Mouse (Mus musculus) neural tube, embryonic 15.5 days (tissue): Measurements from ENCODE around the gene Ehbp1l1. TPM values are rescaled to one million over a fixed set of nuclear protein-coding genes. Genes with fewer than 3 reads are reported as not detected.

Experiments used
- ATAC-seq: fragments of 200-750 bp; cut with Nextera tagmentation; 2 replicates; pipeline ENCODE4 v1.8.0; 2017; ENCODE audit warnings: mild to moderate bottlenecking, moderate TSS enrichment, moderate library complexity; ENCODE audit not compliant: low FRiP score
- H3K27ac ChIP-seq: fragments of 300-500 bp; sonication (generic); replicated peaks from 2 replicates; pipeline ENCODE4 v1.5.1; 2015; ENCODE audit warnings: mild to moderate bottlenecking, inconsistent platforms
- H3K27me3 ChIP-seq: fragments of 300-500 bp; sonication (generic); replicated peaks from 2 replicates; pipeline ENCODE4 v1.6.1; 2015; ENCODE audit warnings: inconsistent platforms
- H3K36me3 ChIP-seq: fragments of 300-500 bp; sonication (generic); 2 replicates; pipeline ENCODE4 v1.6.1; 2015; ENCODE audit warnings: inconsistent platforms
- H3K4me1 ChIP-seq: fragments of 300-500 bp; sonication (generic); 2 replicates; pipeline ENCODE4 v1.6.1; 2015; ENCODE audit warnings: inconsistent platforms
- H3K4me2 ChIP-seq: fragments of 300-500 bp; sonication (generic); 2 replicates; pipeline ENCODE4 v1.6.1; 2015; ENCODE audit warnings: inconsistent platforms, mild to moderate bottlenecking, moderate library complexity
- H3K4me3 ChIP-seq: fragments of 300-500 bp; sonication (generic); replicated peaks from 2 replicates; pipeline ENCODE4 v1.5.1; 2015; ENCODE audit warnings: mild to moderate bottlenecking, inconsistent platforms
- H3K9ac ChIP-seq: fragments of 300-500 bp; sonication (generic); replicated peaks from 2 replicates; pipeline ENCODE4 v1.6.1; 2015; ENCODE audit warnings: mild to moderate bottlenecking, inconsistent platforms
- H3K9me3 ChIP-seq: fragments of 300-500 bp; sonication (generic); replicated peaks from 2 replicates; pipeline ENCODE4 v1.6.1; 2016; ENCODE audit warnings: inconsistent platforms
- WGBS: fragments of 180-500 bp; shearing (Covaris S2); methylation state at CpG from one replicate; pipeline ENCODE4 v1.1.7; 2015; ENCODE audit warnings: mixed read lengths; 5-methylcytosine and 5-hydroxymethylcytosine counted together
- polyA plus RNA-seq: library from polyadenylated mRNA; unstranded; fragments of >200 nt; fragmentation: Nextera tagmentation; extraction: Ambion mirVana; gene quantifications from 2 replicates; pipeline ENCODE4 v1.2.1, GENCODE M21; 2015

The Ehbp1l1 gene
- polyA plus RNA-seq, 1 experiment from 2014 or later, result 15.9 TPM

- H3K4me3 ChIP-seq, result no peak overlapping the region
- WGBS, result 62% methylated on average over 10 of the region's 10 CpGs
- H3K4me1 ChIP-seq, result peaks cover 30% of the 10 kb centered on the region
- no peaks in the 10 kb centered on the region for H3K27me3 ChIP-seq
- no peak overlapping the region for H3K9ac ChIP-seq
- peaks cover 53% of the 10 kb centered on the region for H3K36me3 ChIP-seq
- H3K9me3 ChIP-seq, result no peaks in the 10 kb centered on the region
- no peak overlapping the region for H3K4me2 ChIP-seq
- 0 out of 2 replicates have a peak, but pooled peaks have one; percentile 10 for ATAC-seq
- no peak overlapping the region for H3K27ac ChIP-seq
Observed at GRCm38 (mm10) chr19:5716955-5717354, 9.2 kb downstream of the Ehbp1l1 start.

- Histone ChIP-seq H3K9ac (peak overlapping the region; percentile 11; the same call in 1 of the 2 replicates), H3K4me1 (peaks cover 33% of the 10 kb centered on the region), H3K36me3 (peaks cover 45% of the 10 kb centered on the region), H3K4me3 (peak overlapping the region; percentile 28), H3K4me2 (peak overlapping the region; percentile 48), H3K27ac (0 out of 2 replicates have a peak overlapping the region, but pooled peaks have one; percentile 41), H3K9me3 (no peaks in the 10 kb centered on the region), H3K27me3 (no peaks in the 10 kb centered on the region)
- WGBS, result 19% methylated on average over 43 of the region's 43 CpGs
- ATAC-seq, result peak; percentile 58; the same call in 1 of the 2 replicates
Observed at GRCm38 (mm10) chr19:5715793-5716688, 10.1 kb downstream of the Ehbp1l1 start.

- peaks cover 33% of the 10 kb centered on the region for H3K4me1 ChIP-seq
- H3K27ac ChIP-seq, result no peak overlapping the region
- H3K9me3 ChIP-seq, result no peaks in the 10 kb centered on the region
- H3K9ac ChIP-seq, result peak overlapping the region; percentile 20; the same call in 1 of the 2 replicates
- H3K4me3 ChIP-seq, result no peak overlapping the region; the same call in 1 of the 2 replicates
- no peak for ATAC-seq
- no peaks in the 10 kb centered on the region for H3K27me3 ChIP-seq
- WGBS, result 6% methylated on average over 2 of the region's 2 CpGs
- peaks cover 43% of the 10 kb centered on the region for H3K36me3 ChIP-seq
- H3K4me2 ChIP-seq, result peak overlapping the region; percentile 34
Observed at GRCm38 (mm10) chr19:5713730-5714129, 12.4 kb downstream of the Ehbp1l1 start.

GRCm38 (mm10) chr19:5713255-5713654 is 12.9 kb downstream of the Ehbp1l1 start:
- 87% methylated on average over 5 of the region's 5 CpGs for WGBS
- ATAC-seq, result no peak
- H3K9ac ChIP-seq, result no peak overlapping the region
- peaks cover 33% of the 10 kb centered on the region for H3K4me1 ChIP-seq
- no peaks in the 10 kb centered on the region for H3K27me3 ChIP-seq
- H3K27ac ChIP-seq, result 0 out of 2 replicates have a peak overlapping the region, but pooled peaks have one; percentile 18
- peaks cover 44% of the 10 kb centered on the region for H3K36me3 ChIP-seq
- H3K4me3 ChIP-seq, result no peak overlapping the region
- H3K9me3 ChIP-seq, result no peaks in the 10 kb centered on the region
- H3K4me2 ChIP-seq, result peak overlapping the region; percentile 34; the same call in 1 of the 2 replicates

GRCm38 (mm10) chr19:5711907-5712460 is 14.1 kb downstream of the Ehbp1l1 start:
- Histone ChIP-seq H3K9ac (no peak overlapping the region), H3K27me3 (no peaks in the 10 kb centered on the region), H3K36me3 (peaks cover 55% of the 10 kb centered on the region), H3K4me1 (peaks cover 32% of the 10 kb centered on the region), H3K9me3 (no peaks in the 10 kb centered on the region), H3K27ac (no peak overlapping the region), H3K4me2 (no peak overlapping the region), H3K4me3 (no peak overlapping the region)
- no peak for ATAC-seq
- WGBS, result 90% methylated on average over 14 of the region's 14 CpGs

- H3K4me3 ChIP-seq, result no peak overlapping the region
- no peak overlapping the region for H3K9ac ChIP-seq
- peaks cover 58% of the 10 kb centered on the region for H3K36me3 ChIP-seq
- no peak overlapping the region for H3K4me2 ChIP-seq
- H3K27ac ChIP-seq, result no peak overlapping the region
- H3K27me3 ChIP-seq, result no peaks in the 10 kb centered on the region
- H3K4me1 ChIP-seq, result peaks cover 26% of the 10 kb centered on the region
- no peak for ATAC-seq
- no peaks in the 10 kb centered on the region for H3K9me3 ChIP-seq
- 4% methylated on average over 3 of the region's 3 CpGs for WGBS
Observed at GRCm38 (mm10) chr19:5711218-5711617, 14.9 kb downstream of the Ehbp1l1 start.

- Histone ChIP-seq H3K27me3 (no peaks in the 10 kb centered on the region), H3K4me3 (no peak overlapping the region), H3K27ac (no peak overlapping the region), H3K36me3 (peaks cover 56% of the 10 kb centered on the region), H3K9me3 (no peaks in the 10 kb centered on the region), H3K4me2 (no peak overlapping the region), H3K9ac (no peak overlapping the region), H3K4me1 (peaks cover 23% of the 10 kb centered on the region)
- 81% methylated on average over 8 of the region's 8 CpGs for WGBS
- no peak for ATAC-seq
Observed at GRCm38 (mm10) chr19:5710581-5710980, 15.5 kb downstream of the Ehbp1l1 start.

- peaks cover 51% of the 10 kb centered on the region for H3K36me3 ChIP-seq
- H3K4me3 ChIP-seq, result no peak overlapping the region
- no peak overlapping the region for H3K4me2 ChIP-seq
- no peak overlapping the region for H3K9ac ChIP-seq
- WGBS, result 92% methylated on average over 6 of the region's 6 CpGs
- no peak overlapping the region for H3K27ac ChIP-seq
- H3K4me1 ChIP-seq, result peaks cover 22% of the 10 kb centered on the region
- no peaks in the 10 kb centered on the region for H3K27me3 ChIP-seq
- ATAC-seq, result no peak
- H3K9me3 ChIP-seq, result no peaks in the 10 kb centered on the region
Observed at GRCm38 (mm10) chr19:5710068-5710467, 16.0 kb downstream of the Ehbp1l1 start.

GRCm38 (mm10) chr19:5704801-5705571 is 21.1 kb downstream of the Ehbp1l1 start:
- H3K4me3 ChIP-seq, result no peak overlapping the region
- H3K9ac ChIP-seq, result no peak overlapping the region
- H3K9me3 ChIP-seq, result no peaks in the 10 kb centered on the region
- H3K4me1 ChIP-seq, result 0 out of 2 replicates have a peak, but pooled peaks cover 5% of the 10 kb centered on the region
- H3K36me3 ChIP-seq, result peaks cover 63% of the 10 kb centered on the region
- H3K27ac ChIP-seq, result peak overlapping the region; percentile 37
- H3K4me2 ChIP-seq, result no peak overlapping the region
- no peaks in the 10 kb centered on the region for H3K27me3 ChIP-seq
- ATAC-seq, result no peak
- 51% methylated on average over 10 of the region's 10 CpGs for WGBS

GRCm38 (mm10) chr19:5704163-5704800 is 21.8 kb downstream of the Ehbp1l1 start, which contains the start of gene Kcnk7:
Gene Kcnk7, plus strand, starts transcription at chr19:5704367.
- H3K9me3 ChIP-seq, result no peaks in the 10 kb centered on the region
- WGBS, result 82% methylated on average over 17 of the region's 17 CpGs
- H3K27me3 ChIP-seq, result no peaks in the 10 kb centered on the region
- H3K4me2 ChIP-seq, result no peak within 1 kb of the TSS
- H3K9ac ChIP-seq, result no peak within 1 kb of the TSS
- no peak for ATAC-seq
- H3K4me1 ChIP-seq, result 0 out of 2 replicates have a peak, but pooled peaks cover 5% of the 10 kb centered on the region
- H3K4me3 ChIP-seq, result no peak within 1 kb of the TSS
- peak within 1 kb of the TSS; percentile 37 for H3K27ac ChIP-seq
- H3K36me3 ChIP-seq, result peaks cover 65% of the 10 kb centered on the region
